Mouse (Mus musculus): ENCODE measurements at regions not wholly inside any gene's neighbourhood (a gene's known extent, or its start where the extent isn't known, plus 50 kb on each side); places are given as distances from the start of the nearest gene placed in this dataset.
A peak's percentile ranks its signal among the peaks of the same experiment; 100 is the strongest.

DNA sequence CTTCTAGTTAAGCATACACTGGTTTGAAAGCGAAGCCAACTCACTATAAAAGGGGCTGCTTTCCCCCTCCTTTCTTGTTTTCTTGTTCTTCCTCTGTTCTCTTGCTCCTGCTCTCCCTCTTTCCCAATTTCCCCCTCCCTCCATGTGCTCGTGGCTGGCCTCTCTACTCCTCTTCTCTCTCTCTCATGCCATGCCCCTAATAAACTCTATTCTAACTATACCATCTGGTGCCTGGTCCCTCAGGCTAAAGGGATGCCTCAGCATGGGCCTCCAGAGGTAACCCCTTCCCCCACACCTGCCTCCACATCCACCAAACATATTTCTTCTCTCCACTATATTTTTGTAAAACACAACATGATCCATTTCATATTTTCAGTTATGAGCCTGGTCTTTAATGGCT, 210.1 kb downstream of the Gja1 start:
- no peak for DNase-seq (ENCODE audit: low spot score)

DNA sequence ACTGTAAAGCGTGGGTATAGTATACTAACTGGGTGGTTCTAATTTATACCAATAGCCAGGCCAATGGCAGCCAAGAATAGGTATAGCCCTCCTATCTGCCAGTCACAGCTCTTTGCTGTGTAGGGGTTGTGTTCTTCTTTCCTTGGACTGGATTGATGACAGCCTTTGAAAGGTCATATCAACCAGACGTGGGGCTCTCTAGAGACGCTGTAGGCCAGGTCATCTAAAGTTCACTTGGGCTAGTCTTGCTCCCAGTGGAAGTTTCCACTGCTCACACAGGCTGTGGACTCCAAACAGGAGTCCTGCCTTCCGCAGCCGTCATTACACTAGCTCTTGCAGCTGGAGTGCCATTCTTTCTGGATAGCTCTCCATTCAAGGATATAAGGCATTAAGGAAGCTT, 220.3 kb downstream of the Gja1 start:
- peak; percentile 11 for DNase-seq (ENCODE audit: low spot score)

DNA sequence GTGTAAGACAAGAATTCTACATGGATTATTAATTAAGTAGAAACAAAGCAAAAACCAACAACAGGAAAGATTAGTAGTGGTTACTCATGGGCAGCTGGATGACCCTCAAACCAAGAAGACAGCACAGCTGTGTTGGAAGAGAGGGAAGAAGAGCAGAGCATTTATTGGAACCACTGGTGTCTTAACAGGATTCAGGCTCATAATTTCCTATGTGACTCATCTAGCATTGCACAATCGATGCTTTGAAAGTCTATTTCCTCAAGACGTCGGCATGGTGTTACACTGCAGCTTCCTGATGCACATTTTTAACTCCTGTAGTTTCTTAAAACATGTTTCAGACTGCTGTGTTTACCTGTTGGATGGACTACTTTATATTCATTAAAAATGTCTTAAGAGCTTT, 221.1 kb downstream of the Gja1 start:
- DNase-seq (ENCODE audit: low spot score) = peak; percentile 81

DNA sequence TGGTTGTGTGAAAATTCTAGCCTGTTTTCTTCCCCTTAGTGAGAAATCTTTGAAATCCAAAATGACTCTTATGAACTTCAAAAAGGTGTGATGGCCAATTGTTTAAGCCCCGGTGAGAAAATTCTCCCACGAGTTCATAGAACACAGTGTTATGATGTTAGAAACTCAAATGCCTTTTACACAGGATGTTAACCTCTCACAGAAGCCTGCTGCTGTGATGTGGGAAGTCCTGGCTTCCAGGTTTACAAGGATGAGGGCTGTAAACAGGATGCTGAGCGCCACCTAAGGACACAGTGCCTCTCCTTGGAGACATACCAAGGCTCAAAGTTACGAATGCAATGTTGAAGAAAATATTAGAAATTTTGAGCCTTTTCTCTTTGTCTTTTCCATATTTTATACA, 222.8 kb downstream of the Gja1 start:
- DNase-seq (ENCODE audit: low spot score) = peak; percentile 69

DNA sequence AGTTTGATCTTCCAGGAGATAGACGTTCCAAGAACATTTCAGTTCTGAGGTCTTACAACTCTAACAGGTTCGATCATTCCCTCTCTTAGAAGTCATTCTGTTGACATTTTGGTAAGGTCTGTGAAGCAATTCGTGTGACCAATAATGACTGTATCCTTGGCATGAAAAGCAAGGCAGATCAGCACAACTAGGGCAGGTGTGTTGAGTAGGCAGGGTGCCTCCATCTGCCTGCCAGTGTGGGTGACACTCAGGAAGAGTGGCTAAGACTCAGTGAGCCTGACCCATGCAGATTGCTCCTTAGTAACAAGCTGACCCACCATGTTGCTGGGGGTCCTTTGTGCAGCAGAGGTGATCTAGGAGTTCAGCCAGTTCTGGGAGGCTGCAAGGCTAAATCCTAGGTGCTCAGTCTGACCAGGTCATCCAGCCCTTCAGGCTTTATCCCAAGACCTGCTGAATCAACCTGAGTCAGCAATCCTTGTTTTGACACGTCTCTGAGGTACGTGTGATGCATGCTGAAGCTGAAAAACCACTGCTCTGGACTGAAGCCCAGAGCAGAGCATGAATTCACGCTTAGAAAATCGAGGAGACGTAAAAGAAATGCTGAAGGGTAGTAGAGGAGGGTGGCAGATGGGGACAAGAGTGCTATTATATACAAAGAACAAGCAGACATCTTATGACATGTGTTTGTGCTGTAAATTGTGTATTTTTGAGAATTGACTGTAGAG, 234.6 kb downstream of the Gja1 start:
- DNase-seq (ENCODE audit: low spot score) = no peak

DNA sequence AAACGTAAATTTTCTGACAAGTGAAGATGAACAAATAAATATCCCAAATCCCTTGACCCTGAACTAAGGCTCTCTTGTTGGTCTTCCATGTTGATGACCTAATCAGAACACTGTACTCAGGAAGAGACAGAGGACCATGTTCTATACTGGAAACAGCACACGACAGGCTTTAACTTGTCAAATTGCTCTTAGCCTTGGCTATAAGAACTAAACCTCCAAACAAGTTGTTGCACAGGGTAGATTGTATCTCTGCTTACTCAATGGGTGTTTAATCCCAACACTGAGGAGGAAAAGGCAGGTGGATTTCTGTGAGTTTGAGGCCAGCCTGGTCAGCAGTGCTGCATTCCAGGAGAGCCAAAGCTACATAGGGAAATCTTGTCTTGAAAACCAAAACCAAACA, 265.5 kb downstream of the Gja1 start:
- no peak for DNase-seq (ENCODE audit: low spot score)

DNA sequence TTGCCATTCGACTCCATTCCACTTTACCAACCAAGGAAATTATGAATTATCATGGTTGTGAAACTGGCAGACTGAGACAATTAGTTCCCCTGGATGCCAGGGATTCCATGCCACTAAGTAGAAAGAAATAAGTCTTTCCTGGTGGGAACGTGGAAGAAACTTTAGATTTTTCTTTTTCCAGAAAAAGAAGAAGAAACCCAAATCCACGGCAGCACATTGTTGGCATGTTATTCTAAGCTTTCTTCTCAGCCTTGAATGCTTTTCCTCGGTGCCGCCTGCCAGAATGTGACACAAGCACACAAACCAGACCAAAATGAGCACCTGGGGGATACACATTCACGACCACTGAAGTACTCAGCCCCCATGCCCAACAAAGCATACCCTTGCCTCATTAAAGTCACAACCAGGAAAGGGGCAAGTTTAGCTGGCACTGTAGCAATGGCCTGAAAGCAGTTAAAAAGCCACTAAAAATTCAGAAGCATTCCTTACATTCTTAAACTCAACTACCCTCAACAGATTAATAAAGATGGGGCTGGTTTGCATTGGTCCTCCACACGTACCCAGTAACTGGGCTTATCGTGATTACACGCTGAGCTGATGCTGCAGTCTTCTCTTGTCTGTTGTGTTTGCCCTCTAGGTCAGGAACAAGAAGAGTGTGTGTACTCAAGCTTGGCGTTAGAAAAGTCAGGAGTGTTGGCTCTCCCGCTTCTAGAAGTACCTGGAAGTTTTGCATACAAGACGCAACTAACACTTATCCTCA, 266.4 kb downstream of the Gja1 start:
- DNase-seq (ENCODE audit: low spot score) = no peak

DNA sequence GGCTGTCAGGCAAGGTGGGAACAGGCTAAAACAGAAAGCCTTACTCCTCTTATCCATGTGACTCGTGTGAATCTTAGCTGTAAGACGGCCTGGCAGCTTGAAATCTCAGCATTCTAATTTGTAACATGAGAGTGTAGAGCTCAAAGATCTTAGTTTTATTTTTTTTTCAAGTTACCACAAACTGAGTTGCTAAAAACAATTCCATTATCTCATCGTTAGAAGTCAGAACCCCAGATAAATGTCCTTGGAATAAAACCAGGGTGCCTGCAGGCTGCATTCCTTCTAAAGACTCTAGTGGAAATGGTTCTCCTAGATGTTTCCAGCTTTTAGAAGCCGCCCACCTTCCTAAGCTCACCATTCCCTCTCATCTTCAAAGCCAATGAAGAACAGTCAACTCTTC, 283.4 kb downstream of the Gja1 start:
- peak; percentile 14 for DNase-seq (ENCODE audit: low spot score)

DNA sequence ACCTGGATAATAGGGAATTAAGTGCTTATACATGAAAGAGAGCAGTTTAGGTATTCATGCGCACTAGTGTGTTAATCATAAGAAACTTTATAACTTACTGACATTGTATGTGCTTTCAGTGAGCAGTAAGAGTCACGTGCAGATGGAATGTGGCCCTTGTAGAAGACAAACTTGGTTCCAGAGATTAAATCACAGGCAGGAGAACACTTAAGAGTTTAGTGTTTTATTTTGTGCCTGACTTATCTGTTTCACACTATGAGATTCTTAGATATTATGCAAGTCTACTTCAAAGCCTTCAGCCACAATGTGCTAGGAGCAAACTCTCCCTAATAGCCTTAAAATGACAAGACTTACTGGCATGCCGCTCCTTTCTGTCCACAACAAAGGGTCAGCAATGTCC, 296.8 kb downstream of the Gja1 start:
- no peak for DNase-seq (ENCODE audit: low spot score)

DNA sequence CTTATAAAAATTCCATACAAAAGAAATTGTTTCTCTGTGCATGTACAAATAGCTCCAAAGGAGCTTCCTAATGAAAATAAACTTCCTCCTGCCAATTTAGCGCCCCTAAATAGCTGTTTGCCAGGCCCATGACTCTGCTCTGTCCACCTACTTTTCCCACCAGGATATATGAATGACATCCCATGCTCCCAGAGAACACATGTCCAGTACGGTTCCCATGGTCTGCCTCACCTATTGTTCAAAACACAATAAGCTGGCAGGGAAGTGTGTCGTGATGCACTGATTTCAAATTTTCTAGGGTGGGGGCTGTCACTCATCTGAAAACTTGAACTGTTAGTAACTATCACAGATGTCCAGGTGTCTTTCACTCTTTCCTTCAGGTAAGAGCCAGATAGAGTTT, 305.8 kb downstream of the Gja1 start:
- DNase-seq (ENCODE audit: low spot score) = peak; percentile 69

DNA sequence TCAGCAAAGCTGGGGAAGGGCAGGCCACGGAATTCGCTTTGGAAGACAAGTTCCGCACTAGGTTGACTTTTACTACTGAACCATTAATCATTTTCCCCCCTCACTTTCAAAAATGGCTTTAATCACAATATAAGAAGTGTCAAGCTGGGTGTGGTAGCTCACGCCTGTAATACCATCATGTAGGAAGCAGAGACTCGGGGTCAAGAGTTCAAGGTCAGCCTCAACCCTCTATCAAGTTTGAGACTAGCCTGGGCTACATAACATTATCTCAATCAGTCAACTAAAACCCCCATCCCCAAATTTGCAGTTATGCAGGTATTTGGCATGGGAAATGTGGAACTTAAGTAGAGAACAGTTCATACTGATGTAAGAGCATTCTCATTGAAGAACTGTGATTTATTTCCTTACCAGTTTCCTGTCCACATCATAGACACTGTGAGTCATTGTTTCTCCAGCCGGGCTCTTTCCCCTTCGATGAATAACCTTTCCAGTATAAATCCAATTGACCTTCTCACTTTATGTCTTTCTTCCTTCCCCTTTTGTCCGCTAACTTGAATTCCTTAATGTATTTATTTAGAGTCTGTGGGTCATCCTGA, 308.6 kb downstream of the Gja1 start:
- DNase-seq (ENCODE audit: low spot score) = no peak

DNA sequence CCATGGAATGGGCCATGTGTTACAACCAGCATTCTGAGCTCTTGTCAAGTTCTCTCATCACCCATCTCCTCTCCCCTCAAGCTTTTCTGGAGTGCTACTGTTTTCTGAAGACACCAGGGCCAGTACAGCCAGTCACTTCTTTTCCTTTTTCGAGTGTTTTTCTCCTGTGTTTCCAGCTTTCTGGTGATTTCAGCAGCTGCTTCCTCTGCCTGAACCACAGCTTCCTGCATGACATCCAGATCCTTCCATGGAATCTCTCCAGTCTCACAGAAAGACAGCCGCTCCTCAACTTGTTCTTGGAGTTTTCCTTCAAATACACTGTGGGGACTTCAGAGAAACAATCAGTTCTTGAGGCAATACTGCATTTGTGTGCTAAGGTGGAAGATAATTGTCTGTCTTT, 314.3 kb downstream of the Gja1 start:
- peak; percentile 45 for DNase-seq (ENCODE audit: low spot score)

DNA sequence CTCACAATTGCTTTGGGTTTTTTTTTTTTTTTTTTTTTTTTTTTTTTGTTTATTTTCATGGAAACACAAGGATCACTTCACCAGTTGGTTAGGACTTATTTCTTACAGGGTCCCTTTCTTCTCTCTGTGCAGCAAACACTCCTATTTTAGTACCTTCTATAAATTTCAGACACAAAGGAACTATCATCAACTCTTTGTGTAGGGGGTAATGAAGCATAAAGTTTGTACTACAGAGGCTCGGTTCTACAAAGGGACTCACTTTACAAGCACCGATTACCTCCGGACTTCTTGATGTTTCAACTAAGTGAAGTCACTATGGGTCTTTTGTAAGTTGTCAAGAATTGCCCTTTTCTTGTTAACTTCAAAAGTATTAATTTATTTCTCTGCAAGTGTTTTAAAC, 318.0 kb downstream of the Gja1 start:
- DNase-seq (ENCODE audit: low spot score) = no peak

DNA sequence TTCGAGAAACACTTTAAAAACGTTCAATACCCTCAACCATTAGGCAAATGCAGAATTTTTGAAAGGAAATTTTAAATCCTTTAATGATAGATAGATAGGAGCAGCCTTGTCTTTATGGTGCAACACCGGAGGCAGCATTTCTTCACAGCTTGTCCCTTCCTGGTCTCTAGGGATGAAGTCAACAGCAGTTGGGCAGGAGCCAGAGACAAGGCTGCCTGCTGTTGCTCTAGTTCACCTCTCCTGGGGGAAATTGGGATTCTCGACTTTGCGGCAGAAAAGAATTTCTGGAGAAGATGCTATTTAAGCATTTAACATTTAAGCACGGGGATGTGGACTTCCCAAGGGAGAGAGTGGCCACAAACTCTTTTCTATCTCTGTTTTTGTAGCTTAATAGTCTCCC, 323.0 kb downstream of the Gja1 start:
- peak; percentile 38 for DNase-seq (ENCODE audit: low spot score)

DNA sequence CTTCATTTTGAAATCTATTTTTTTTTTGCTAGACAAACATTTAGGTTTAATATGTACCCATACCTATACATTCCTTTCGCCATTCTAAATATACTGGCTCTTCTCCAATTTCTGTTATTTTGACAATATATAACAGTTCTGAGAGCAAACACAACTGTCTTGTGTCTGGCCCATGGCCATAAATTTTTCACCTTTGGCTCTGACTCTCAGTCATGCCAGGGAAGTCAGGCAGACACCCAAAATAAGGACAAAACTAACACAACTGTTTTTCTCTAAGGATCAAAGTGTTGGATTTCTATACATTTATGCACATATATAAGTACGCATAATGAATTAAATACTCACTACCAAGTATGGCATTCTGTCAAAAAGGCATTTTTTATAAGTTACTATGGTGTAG, 331.3 kb downstream of the Gja1 start:
- DNase-seq (ENCODE audit: low spot score) = no peak

DNA sequence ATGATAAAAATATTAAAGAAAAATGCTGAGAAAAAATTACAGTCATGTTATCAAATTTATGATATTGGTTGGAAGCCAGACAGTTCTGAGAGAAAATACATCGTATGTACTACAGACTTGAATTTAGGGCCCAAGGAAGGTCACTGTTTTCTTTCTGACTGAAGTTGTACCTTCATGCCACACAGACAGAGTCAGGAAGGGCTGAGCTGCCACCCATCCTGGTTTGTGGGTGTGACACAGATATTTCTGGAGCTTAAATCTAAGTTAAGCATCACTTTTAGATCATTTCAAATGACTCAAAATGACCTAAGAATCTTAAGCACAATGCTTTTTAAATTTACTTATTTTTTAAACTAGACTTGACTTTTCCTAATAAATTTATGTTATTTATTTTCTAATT, 331.8 kb downstream of the Gja1 start:
- DNase-seq (ENCODE audit: low spot score) = no peak

DNA sequence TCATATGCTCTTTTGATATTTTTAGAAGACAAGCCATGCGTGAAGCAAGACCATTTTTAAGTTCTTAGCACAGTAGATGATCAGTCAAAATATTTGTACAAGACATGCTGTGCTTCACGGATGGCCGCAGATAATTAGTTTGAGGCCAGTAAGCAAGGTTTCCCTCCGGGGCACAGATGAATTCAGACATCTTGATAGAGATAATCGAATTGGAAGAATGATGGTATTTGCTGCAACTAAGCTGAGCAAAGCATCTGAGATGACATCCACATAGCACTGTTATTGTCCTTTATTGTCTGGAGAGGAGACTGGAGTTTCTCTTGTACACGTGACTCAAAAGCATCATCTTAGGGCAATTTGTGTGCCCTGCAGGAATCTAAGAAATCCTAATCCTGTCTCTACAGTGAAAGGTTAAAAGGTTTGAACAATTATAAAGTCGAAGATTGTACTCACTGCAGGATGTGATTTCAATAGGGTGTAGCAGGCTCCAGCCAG, 335.5 kb downstream of the Gja1 start:
- DNase-seq (ENCODE audit: low spot score) = no peak

DNA sequence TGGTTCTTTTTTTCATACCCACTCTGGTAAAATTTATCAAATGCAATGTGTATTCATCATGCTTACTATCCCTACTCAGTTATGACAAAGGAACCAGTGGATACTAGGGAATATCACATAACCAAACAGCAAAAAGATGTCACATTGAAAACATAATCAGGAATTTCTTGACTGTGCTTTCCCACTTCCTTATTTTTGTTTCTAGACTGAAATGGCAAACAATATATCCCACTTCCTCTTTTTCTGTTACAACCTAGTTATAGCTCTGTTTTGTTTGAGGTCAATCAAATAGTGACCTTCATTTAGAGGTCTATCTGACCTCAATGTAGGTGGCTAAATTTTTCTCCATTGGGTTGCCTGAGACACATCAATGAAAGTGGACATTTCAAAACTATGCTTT, 359.9 kb downstream of the Gja1 start:
- DNase-seq (ENCODE audit: low spot score) = no peak

DNA sequence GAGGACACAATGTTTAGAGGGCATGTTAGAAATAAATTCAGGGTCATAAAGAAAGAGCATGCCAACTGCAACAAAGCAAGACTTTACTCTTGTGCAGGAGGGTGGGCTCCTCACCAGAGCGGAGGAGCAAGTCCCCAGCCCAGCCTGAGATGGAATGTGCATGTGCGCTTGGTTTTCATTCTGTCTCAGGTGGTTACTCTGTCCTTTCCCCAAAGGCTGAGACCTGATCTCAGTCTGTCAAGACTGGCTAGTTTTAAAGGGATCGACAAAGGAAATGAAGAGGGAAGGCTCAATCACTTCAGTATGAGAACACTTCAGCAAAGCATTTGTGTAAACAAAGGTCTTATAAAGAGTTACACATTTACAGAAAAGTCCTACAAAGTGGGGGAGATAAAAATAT, 362.5 kb downstream of the Gja1 start:
- DNase-seq (ENCODE audit: low spot score) = no peak

DNA sequence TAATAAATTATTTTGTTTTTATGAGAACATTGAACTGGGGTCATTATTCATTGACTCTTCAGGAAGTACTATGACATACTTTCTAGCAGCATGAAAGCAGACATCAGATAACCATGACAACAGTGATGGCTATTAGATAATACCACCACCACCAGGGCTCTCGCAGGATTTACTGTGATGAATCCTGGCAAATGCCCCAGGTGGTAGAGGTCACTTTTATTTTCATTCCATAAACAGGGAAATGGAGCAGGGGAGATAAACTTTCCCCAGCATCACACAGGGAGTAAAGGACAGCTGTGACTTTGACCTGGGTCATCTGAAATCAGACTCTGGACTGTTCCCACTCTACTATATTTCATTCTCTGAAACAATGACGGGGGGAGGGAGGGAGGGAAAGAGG, 375.0 kb downstream of the Gja1 start:
- peak; percentile 4 for DNase-seq (ENCODE audit: low spot score)

DNA sequence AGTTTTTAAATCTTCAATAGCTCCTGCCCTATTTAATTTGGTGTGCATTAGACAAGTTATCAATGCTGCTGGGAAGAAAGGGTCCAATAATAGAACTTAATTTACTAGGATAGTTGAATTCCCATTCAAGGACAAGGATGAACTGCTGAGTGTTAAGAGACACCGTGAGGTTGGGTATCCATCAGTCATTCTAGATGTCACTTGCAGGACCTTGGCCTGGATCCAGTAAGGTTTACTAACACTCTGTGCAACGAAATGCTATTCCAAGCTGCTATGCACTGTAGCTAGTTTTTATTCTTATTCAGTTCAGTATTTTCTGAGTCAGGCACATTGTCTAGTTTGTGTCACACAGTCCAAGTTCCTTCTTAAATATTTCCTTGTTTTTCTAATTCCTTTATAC, 376.4 kb downstream of the Gja1 start:
- no peak for DNase-seq (ENCODE audit: low spot score)

DNA sequence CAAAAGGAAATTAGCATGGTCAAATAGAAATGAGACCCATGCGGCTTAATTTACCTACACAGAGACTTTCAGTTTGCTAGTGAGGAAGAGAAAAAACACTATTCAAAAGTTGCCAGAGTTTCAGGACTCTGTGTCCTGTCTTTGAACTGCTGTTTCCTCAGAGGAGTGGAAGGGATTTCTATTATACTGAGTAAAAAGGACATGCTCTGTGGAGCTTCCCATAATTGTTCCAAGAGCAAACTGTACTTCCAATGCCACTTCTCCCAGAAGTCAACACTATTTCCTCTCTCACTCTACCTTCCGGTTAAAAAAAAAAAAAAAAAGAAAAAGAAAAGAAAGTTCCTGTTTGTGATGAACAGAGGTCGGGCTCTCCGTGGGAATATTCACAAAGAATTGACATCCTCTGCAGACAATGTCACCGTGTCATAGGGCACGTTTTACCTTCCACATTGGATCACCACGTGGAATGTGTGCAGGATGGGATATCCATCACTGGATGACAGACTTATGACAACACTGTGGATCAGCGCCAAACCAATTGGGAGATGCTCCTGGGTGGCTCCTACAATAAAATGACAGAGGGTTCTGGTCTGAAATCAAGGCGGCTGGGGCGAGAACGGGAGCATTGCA, 377.5 kb downstream of the Gja1 start:
- DNase-seq (ENCODE audit: low spot score) = peak; percentile 76

DNA sequence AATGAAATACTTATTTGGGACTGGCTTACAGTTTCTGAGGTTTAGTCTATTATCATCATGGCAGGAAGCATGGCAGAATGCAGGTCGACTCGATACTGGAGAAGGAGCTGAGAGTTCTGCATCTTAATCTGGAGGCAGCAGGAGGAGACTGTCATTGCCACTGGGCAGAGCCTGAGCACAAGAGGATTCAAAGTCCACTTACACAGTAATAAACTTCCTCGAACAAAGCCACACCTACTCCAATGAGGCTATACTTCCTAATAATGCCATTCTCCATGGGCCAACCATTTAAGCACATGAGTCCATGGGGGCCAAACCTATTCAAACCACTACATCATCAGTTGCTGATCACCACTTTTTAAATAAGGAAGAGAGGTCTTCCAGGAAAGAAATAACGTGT, 393.5 kb downstream of the Gja1 start:
- no peak for DNase-seq (ENCODE audit: low spot score)

Measured in heart, adult 8-10 months (tissue).